Comparison of ENCODE assay signal across 18 mouse cellular contexts in genomic region chr13:9706720-9707119, GRCm38 (mm10).
"Had no signal": no experiment of that assay in that cellular context is flagged by ENCODE, and none has a peak within 500 bp of the region (broad histone marks: within the 10 kb centered on the region; RNA-seq: fewer than 3 reads in every experiment).

No protein-coding gene starts in this region.

- H3K27me3 ChIP-seq: liver, embryonic 12.5 days; midbrain, embryonic 12.5 days; neural tube, embryonic 13.5 days; neural tube, embryonic 15.5 days had no signal

- H3K4me3 ChIP-seq: liver, embryonic 12.5 days; midbrain, embryonic 10.5 days; midbrain, embryonic 12.5 days; myocyte; neural tube, embryonic 13.5 days; neural tube, embryonic 15.5 days had no signal

- H3K9me3 ChIP-seq: liver, embryonic 12.5 days; midbrain, embryonic 10.5 days; midbrain, embryonic 12.5 days; neural tube, embryonic 13.5 days; neural tube, embryonic 15.5 days had no signal

- H3K4me2 ChIP-seq: liver, embryonic 12.5 days; lung, embryonic 14.5 days; midbrain, embryonic 12.5 days; neural tube, embryonic 13.5 days; neural tube, embryonic 15.5 days had no signal

- H3K9ac ChIP-seq: liver, embryonic 12.5 days; liver, embryonic 14.5 days; lung, embryonic 14.5 days; midbrain, embryonic 12.5 days; neural tube, embryonic 13.5 days; neural tube, embryonic 15.5 days had no signal

- H3K27ac ChIP-seq: liver, embryonic 12.5 days; liver, embryonic 14.5 days; midbrain, embryonic 10.5 days; midbrain, embryonic 12.5 days; neural tube, embryonic 13.5 days; neural tube, embryonic 15.5 days had no signal

- ATAC-seq: liver, embryonic 12.5 days; midbrain, embryonic 16.5 days had no signal

- DNase-seq: lung, embryonic 14.5 days; midbrain, embryonic 14.5 days; retina, postnatal 1 day; right cerebral cortex, adult 18-20 months; right cerebral cortex, postnatal 25 days; right cerebral cortex, postnatal 4 days; spleen, adult 18-20 months; thymus, adult 18-20 months; thymus, postnatal 14 days; thymus, postnatal 36 days had no signal

- H3K4me1 ChIP-seq: midbrain, embryonic 10.5 days; midbrain, embryonic 12.5 days; neural tube, embryonic 13.5 days; neural tube, embryonic 15.5 days had no signal
